Mouse (Mus musculus): ENCODE results near the gene Il5.

- TF ChIP-seq CTCF (IDR thresholded peaks at IDR 0.05; ENCODE audit: low read depth) (no peak), EP300 (optimal IDR thresholded peaks at IDR 0.05) (no peak)
Observed at GRCm38 (mm10) chr11:53755011-53755595, 34.5 kb downstream of the Il5 start.

Measured in stomach, postnatal 0 days (tissue).